Mouse (Mus musculus): ENCODE measurements at regions not wholly inside any gene's neighbourhood (a gene's known extent, or its start where the extent isn't known, plus 50 kb on each side); places are given as distances from the start of the nearest gene placed in this dataset.

- DNase-seq, result no peak
Observed at GRCm38 (mm10) chr12:15937443-15938237, 120.9 kb upstream of the Trib2 start.

DNA sequence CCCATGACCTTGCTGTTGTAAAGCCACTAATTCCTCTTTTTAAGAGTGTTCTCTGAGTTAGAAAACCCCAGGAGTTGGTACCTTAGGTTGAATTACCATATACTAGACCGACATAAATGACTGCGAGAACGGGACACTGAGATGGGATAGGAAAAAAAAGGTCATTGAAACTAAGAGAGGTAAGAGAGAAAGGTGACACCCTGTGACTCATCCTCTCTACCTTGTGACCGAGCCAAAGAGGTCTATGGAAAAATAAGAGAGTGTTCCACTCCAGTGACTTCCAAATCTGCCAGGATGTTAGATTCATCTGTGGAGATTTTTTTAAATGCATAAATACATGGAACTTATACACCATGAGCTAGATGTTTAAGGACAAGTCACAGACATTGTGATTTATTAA lies 115.3 kb upstream of the Trib2 start:
- no peak for DNase-seq

DNA sequence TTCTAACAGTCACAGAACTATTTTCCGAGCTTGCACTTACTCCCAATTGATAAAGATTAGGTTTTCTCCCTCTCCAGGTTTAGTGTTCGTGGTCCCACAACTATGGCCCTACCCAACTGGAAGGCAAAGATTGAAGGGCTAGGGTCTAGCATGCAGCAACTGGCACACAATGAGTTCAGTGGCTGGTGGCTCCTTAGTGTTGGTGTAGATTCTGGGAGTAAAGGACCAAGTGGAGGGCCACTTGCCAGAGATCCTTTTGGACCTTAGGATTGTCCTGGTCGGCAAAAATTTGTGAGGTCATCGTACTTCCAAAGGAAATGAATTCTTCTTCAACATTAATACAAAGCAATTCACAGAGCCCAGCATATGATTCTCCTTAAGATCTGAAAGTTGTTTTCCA lies 114.8 kb upstream of the Trib2 start:
- DNase-seq, result no peak

DNA sequence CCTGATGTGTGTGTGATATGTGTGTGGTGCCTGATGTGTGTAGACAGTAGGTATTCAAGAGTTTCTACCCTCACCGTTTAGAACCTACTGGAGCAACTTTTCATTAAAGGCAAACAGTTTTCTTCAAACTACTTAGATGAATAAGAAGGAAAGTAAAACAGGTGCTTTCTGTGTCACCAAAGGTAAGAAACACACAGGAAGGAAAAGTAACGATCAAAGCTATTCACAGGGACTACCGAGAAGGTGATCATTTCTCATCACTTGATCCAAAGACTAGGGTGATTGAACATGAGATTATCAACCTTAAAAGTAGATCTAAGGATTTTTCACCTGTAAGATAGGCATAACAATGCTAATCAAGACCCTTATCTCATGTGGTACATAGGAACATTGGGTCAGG lies 113.4 kb upstream of the Trib2 start:
- DNase-seq, result no peak

- DNase-seq, result no peak
Observed at GRCm38 (mm10) chr12:15929541-15929940, 112.8 kb upstream of the Trib2 start.

DNA sequence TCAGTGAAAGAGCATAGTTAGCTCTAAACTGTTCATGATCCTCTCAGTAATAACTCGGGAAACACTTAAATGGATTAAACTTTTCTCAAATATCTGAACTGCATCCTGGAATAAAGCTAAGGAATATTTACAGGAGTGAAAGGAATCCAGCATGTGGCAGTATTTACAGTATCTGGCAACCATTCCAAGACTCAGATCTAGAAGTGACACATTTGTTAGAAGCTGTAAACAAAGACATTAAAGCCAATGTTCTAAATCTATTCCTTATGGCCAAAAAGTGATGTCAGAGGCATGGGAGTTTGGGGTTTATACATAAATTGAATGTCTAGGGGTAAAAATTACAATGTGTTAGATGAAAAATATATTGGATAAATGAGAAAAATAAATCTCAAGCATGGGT lies 101.6 kb upstream of the Trib2 start:
- no peak for DNase-seq

- no peak for DNase-seq
Observed at GRCm38 (mm10) chr12:15912959-15913358, 96.2 kb upstream of the Trib2 start.

DNA sequence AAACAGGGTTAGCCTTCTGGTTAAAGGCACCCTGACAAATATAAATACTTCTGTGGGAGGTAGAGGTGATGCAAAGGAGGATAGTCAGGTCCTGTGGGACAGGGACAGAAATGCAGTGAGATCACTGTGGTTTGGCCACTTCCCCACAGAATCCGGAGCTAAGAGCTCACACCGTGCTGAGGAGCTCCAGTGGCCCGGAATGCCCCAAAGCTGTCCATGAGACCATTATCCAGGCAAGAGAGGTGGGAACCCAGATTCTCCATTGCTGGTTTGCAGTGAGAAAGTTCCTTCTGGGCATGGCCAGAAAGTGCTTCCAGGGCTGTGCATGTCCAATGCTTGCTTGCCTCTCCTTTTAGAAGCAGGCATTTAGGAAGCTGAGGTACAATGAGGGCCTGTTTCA lies 95.8 kb upstream of the Trib2 start:
- DNase-seq, result no peak

GRCm38 (mm10) chr12:15911254-15911991 lies 94.7 kb upstream of the Trib2 start:
- no peak for DNase-seq

GRCm38 (mm10) chr12:15897539-15897938 lies 80.8 kb upstream of the Trib2 start:
- DNase-seq, result no peak

DNA sequence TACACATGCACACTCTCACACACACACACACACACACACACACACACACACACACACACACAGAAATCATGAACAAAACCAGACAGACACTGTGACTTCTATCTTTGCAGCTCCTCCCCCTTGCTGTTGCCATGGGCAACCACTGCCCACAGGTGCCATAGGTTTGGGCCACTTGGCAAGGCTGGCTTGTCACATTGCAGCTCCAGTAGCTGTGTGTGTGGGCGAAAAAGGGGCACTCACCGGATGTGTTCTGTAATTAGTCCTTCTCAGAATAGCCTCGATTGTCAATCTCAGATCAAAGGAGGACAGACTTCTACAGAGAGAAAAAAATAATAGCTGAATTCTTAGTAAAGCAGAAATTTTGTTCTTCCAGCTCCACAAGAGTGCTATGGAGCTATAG lies 79.8 kb upstream of the Trib2 start:
- DNase-seq, result no peak

- DNase-seq, result no peak
Observed at GRCm38 (mm10) chr12:15895215-15895614, 78.5 kb upstream of the Trib2 start.

DNA sequence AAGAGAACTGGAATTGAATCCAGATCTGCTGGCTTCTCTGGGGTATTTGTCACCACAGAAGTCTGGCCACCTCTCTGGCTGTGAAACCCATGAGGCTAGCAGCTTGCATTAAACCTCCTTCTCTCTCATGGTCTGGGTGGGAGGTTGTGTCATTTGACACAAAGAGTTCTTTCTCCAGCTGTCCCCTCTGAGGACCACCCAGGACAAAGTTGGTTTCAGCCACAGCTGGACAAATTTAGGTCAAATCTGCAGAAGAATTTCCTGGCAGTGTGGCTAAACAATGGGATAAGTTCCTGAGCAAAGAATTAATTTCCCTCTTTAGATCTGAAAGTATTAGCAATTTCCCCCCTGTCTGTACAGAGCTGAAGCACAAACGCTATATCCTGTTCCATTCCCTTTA lies 73.9 kb upstream of the Trib2 start:
- no peak for DNase-seq

- DNase-seq, result no peak
Observed at GRCm38 (mm10) chr12:15879907-15880430, 63.2 kb upstream of the Trib2 start.

Measured in cerebellum, adult 8-10 months (tissue).